Mouse (Mus musculus) spleen, postnatal 36 days (tissue): ENCODE data around the gene Numb.
"Not testable (repeated sequence)": the region's sequence is repeated elsewhere in the genome, so short reads cannot be mapped to it uniquely, and the experiment has no call there.

Experiments used
- DNase-seq, 2 experiments: peaks; one replicate each; pipeline ENCODE4 v3.0.0; 2022; ENCODE audit warnings: low spot score in 2 of 2, mixed read lengths in 1 of 2

The Numb gene

DNA sequence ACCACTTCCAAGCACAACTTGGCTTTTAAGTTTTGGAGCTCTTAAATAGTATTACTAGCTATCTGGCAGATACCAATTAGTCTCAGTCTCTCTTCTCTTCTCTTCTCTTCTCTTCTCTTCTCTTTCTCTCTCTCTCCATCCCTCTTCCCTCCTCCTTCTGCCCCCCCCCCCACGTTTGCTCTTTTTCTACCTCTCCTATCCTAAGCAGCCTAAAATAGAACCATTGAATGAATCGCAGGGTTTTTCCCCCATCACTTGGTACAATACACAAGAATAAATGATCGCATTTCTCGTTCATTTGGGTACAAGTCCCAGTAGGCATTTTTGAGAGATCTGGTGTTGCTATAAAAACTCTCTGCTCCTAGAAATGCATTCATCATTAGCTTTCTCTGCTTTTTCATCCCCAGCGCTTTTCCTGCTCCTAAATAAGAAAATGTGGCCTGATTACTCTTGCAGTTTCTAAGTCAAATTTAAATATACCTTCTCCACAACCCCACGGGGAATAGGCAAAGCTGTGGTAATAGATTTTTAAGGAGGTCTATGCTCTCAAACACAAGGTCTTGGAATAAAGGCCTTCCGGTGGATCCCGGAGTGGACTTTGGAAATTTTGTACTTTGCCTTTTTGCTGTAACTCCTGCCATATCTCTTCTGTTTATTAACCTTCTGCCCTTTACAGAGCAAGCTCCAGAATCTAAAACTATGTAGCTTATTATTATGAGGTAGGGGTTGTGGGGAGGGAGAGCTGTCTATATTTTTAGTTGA, 1.2 kb upstream of the Numb start:
- no peak for DNase-seq

DNA sequence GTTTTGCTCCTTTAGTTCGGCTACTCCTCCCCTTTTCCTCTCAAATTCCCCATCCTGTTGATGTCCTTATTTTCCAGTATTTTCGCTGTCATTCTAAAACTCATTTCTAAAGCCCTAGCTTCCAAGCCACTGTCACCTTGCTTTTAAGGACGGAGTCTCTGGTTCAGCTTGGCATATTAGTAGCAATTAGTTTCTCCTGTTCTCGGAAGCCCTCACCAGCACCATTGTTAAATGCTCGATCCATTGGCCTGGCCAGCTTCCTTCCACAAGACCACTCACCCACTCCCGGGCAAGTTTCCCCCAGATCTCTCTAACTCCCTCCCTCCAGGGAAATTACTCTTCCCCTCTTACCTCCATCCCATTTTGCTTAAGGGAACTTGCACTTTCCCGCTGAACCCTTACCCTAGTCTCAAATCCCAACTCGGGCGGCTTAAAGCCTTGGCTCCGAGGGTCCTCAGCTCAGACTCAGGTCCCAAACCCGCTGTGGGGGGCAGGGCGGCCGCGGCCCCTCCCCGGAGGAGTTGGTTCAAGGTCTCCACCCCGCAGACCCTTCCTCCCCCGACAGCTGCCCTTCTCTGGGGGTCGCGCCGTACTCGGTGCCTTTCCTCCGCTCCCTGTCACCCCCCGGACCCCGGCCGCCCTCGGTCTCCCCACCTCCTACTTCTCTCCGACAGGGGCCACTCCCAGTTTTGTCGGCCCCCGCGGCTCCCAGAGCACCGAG, 853 bp downstream of the Numb start:
- peak; percentile 7 to 25 for DNase-seq

DNA sequence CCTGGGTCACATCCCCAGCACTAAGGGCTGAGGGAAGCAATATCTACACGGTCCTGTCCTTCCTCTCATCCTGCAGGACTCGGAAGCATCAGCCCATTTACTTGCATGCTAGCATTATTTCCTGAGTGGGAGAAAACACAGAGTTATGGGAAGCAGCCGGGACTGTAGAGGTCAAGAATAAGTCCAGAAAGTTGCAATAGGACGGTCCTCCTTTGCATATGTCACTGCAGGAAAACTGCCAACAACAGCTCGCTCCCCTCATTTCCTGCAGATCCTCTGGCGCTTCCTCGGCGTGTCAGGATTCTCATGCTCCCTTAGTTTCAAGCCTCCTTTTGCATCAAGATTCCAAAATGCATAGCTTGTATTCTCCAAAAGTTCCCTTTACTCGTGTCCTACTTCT, 4.8 kb downstream of the Numb start:
- DNase-seq: no peak

DNA sequence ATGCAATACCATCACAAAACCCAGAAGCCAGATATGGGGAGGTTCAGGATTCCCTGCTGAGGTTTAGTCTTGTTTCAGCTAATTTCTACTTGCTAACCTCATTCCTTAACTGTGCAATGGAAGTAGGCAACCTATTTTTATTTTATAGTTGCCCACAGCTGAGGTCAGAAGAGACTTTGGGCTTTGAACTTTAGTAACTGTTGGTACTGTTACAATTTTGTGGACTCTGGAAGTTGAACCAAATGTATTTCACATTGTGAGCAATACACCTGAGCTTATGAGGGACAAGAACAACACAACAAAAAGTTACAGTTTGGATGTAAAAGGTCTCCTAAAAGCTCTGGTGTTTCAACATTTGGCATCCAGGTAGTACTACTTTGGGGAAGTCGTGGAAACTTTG, 6.9 kb downstream of the Numb start:
- DNase-seq: no peak

DNA sequence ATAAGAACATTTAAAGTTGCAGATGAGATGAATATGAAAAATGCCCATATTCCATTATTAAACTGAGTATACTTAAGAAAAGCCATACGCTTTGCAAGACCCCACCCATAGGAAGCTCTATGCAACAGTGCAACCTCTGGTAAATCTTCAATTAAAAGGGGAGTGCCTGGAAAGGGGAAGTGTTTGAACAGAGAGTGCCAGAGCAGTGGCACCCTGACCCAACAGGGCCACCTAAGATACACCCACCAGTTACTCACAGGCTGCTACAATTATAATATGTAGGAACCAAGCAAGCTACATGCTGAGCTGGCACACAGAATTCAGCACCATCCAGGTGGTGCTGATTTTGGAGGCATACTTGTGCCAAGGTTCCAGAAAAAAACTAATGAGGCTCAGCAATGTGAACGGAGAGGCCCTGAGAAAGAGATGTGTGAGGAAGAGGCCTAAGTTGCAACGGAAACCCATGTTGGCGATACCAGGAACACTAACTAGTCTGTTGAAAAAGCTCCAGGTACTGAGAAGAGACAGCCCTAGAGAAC, 7.5 kb downstream of the Numb start:
- no peak for DNase-seq

DNA sequence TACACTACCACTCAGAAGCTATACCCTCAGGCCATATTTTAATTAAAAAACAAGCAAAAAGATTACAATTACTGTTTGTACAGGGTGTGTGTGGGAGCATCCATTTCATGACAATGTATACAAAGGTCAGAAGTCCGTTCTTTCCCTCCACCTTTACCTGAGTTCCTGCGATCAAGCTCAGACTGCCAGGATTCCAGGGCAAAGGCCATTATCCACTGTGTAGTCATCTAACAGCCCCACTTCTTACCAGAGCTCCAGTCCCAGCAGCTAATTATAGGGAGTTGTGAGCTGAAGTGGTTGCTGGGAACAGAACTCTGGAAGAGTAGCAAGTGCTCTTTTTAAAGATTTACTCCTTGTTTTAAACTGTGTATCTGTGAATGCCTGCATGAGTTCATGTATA, 11.3 kb downstream of the Numb start:
- no peak for DNase-seq

DNA sequence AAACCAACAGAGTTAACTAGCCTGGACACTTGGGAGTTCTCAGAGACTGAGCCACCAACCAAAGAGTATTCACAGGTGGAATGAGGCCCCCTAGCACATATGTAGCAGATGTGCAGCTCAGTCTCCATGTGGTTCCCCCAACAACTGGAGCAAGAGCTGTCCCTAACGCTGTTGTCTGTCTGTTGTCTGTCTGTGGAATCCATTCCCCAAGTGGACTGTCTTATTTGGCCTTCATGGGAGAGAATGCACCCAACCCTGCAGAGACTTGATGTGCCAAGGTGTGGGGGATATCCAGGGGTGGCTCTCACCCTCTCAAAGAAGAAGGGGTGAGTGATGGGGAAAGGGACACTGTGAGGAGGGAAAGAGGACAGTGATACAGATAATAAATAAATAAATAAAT, 28.8 kb downstream of the Numb start:
- no peak for DNase-seq

DNA sequence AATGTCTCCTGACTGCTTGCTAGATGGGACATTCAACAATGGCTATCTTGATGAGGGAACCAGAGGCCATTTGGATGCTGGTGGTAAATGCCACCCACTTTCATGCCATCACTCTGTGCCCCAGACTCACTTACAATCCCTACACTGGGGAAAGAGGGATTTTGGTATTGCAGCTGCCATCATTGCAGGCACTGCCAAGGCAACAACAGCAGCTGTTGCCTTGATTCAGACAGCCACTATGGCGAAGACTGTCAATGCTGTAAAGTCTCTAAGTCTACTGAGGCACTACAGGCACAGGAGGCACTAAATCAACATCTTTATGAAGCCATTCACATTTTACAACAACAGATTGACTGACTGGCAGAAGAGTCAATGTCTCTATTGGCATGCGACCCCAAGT, 30.5 kb downstream of the Numb start:
- DNase-seq: no peak

DNA sequence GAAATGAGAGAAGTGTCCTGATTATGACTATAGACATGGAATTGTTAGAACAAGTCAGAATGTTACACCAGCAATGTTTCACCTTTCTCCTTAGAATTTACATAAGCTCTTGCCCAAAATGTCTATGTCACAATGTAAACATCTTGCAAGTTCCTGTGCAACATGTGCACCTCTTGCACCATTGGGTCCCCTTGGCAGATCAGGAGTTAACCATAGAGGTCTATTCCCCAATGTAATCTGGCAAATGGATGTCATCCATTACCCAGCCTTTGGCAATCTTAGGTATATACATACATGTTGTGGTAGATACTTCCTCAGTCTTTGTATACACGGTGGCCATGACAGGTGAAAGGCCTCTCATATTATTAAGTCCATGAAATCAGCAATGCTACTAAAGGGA, 32.6 kb downstream of the Numb start:
- DNase-seq: no peak

DNA sequence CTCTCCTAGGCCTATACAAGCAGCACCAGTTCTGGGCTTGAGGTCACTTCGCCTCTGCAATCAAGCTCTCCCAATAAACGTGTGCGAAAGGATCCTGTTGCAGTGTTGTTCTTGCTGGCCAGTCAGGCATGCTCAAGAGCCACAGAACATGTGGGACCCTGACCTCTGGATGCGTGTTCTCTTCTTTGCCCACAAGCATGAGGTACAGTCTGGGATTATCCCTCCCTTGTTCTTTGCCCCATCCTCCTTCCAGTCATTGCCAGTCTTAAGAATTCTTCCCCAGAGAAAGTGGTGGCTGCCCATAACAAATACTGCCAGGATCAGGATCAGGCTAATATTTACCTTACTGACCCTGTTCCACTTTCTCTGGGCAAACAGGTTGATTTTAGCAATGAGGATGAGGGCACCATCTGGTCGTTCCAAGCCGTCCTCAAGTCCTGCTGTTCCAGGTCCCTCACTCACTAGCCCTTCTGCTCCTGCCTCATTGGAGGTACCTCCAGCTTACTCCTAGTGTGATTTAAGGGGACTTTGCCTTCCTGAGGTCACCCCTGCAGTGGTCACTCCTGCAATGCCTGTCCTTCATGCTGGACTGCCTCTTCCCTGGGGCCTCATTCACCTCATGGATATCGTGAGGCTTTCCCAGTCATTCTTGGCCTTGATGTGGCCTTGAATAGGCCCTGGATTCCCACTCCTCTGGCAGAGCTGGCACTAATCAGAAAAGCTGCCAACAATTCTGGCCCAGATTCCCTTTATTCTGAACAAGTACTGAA, 36.0 kb downstream of the Numb start:
- no peak for DNase-seq

DNA sequence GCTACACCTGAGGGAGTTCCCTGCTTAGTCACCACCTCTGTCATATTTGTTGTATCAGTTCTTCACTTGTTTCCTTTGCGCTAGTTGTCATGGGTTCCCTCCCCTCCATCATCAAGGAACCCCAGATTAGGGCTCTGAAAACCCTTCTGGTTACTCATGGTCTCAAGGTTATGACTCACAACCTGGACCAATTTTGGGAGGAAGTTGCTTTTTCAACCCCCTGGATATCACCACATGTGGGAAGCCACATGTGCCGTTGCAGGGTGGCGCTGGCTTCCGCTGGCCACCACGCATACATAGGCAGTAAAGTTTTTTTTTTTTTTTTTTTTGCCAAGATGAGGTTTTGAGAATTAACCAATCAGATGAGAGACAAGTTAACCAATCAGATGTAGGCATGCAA, 36.7 kb downstream of the Numb start:
- not testable (repeated sequence) for DNase-seq

DNA sequence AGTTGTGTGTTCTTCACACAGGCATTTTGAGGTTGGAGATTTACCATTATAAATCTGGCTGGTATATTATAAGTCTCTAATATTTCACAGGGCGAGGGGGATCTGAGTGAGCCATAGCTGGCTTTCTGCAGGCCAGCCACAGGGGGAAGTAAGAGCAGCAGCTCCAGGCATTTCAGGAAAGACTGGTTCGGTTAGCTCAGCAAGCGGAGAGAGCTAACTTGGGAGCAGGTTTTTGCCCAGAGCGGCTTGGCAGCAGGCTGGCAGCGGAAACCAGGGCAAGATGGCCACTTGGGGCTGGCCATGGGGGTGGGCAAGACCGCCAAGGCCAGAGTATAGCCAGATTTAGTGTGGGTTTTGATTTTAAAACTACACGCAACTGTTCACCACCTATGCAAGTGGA, 39.2 kb downstream of the Numb start:
- no peak for DNase-seq

DNA sequence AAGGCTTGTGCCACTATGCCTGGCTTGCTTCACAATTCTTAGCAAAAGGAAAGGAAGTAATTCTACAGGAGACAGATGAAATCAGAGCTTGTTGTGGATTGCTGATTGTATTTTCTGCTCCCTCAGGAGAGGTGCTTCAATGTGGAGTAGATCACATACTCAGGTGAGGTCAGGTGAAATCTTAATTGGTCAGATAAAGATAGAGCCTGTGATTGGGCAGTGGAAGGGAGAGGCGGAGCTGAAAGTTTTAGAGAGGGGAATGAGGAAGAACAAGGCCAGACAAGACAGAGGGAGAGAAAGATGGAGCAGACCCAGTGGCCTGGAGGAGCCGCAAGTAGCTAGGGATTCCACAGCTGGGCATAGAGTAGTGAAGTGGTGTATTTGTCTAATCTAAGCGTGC, 39.6 kb downstream of the Numb start:
- DNase-seq: no peak

DNA sequence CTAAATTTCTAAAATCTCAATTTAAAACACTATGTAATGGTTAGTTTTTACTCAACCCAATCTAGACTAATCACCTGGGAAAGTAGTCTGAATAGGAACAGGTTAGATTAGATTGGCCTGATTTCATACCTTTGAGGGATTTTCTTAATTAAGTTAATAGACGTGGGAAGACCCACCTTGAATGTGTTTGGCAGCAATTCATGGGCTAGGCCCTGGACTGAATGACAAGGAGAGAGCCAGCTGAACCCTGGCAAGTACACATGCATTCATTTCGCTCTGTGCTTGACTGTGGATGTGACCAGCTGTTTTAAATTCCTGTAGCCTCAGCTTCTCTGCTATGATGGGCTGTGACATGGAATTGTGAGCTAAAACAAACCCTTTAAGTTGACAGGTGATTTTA, 40.8 kb downstream of the Numb start:
- no peak for DNase-seq

DNA sequence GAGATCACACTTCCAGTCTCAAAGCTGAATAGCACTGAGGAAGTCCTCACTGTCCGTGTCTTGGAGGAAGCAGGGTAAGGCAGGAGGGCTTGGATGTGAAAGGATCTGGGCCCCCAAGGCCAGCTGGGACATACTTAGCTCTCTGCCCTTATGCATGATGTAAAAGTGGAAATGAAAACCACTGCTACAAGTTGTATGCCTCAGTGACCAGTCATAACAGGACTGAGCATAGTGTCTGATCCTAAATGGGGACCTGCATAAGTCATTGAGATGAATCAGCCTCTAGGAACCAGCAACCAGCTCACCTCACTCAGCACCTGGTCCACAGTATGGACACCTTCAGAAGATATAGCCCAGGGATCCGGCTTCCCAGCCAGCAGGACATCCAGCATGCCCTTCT, 46.6 kb downstream of the Numb start:
- DNase-seq: no peak

DNA sequence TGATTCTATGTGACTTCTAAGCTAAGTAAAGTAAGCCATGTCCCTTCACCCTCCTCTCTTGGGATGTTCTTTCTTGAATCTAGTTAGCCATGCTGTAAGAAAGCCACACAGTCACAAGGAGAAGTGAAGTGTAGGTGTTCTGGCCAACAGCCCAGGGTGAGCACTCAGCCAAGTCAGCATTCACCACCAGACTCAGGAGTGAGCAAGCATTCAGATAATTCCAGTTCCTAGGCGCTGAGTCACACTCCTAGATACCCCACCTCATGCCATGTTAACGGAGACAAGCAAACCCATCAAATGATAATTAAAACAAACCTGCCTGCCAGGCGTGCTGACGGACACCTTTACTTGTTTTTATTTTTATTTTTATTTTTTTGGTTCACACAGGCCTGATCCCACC, 47.1 kb downstream of the Numb start:
- DNase-seq: no peak

DNA sequence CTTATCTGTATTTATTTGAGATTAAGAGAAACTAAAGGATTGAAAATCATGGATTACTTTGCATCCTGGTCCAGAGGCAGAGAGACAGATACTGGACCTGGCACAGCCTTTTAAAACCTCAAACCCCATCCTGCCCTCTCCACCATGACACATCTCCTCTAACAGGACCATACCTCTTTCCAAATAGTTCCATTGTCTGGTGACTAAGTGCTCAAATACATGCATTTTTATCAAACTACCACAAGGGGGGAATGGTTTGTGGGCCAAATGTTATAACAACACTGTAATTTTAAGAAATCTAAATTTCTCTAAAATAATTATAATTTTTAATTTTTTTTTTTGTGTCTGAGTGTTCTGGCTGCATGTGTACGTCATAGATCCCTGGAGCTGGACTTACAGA, 57.2 kb downstream of the Numb start:
- DNase-seq: no peak

DNA sequence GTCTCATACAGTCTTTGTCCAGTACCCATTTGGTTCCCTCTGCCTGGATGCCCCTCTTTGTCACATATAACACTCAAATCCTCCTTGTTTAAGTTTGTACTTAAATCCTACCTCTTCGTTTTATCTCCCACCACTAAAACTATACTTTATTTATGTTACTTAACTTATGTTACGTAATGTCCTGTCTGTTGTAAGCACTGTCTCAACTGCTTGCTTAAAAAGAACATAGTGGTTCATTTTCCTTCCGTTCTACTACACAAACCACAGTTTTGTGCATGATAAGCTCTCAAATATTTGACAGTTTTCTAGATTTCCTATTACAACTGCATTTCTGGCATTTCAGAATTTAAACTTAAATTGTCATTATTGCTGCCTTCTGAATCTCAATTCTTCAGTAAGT, 59.9 kb downstream of the Numb start:
- no peak for DNase-seq

DNA sequence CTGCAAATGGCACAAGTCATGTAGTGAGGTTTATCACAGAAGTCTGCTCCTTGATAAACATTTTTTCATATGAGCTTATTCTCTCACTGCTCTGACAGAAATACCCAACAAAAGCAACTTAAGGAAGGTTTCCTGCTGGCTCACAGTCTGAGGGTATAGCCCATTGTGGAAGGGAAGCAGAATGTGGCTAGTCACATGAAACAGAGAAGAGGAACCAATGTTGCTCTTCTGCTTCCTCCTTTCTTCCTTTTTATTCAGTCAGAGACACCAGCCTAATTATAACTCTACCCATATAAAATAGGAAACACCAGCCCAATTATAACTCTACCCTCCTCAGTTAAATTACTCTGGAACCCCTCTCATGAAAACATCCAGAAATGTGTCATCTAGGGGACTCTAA, 61.0 kb downstream of the Numb start:
- peak; percentile 19 to 28 for DNase-seq

DNA sequence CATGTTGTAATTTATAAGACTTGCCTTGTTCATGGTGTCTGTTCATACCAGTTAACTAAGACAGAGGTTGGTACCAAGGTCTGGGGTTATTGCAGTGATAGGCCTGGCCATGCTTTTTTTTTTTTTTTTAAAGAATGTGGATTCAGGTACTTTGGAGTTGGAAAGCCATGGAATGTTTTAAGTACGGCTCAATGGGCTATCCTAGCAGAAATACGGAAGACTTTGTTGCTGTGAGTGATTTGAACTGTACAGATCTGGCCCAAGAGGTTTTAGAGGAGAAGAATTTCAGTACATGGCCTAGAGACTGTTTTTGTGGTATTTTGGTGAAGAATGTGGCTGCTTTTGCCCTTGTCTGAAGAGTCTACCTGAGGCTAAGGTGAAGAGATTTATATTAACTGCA, 63.7 kb downstream of the Numb start:
- no peak for DNase-seq

DNA sequence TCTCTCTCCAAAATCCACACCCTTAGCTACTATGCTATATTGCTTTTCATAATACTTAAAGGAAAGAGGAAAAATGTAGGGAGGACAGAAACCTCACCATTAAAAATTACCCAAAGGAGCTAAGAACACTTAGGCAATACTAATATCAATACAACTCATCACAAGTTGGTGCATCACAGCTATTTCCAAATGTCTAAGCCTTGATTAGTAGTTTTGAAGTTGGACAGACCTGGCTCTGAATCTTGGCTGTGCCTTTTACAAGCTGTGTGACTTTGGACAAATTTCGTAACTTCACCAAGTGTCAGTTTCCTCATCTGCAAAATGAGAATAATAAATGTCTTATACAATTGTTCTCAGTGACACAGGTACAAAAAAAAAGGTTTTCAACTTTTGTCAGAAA, 66.5 kb downstream of the Numb start:
- no peak for DNase-seq

DNA sequence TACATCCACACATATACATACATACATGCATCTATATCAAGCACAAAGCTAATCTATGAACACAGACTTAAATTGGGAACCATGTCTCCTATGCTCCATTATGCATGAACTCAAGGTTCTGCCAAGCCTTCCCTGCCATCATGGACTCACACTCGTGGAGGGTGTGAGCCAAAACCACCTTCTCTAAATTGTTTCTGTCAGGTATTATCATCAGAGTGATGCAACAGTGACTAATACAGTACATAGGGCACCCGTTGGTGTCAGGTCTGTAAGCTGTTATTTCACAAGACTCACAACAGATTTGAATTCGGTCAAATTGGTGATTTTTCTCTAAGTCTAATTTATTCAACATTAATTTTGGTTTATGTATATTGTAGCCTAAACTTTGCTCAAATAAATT, 67.5 kb downstream of the Numb start:
- no peak for DNase-seq
